Mouse (Mus musculus) CH12.LX (cell line): ENCODE measurements around the gene Tcl1b2. TPM values are rescaled to one million over a fixed set of nuclear protein-coding genes. Genes with fewer than 3 reads are reported as not detected.
"Not testable (repeated sequence)": the region's sequence is repeated elsewhere in the genome, so short reads cannot be mapped to it uniquely, and the experiment has no call there.

ENCODE experiments used
- DNase-seq: peaks from one replicate; pipeline ENCODE4 v3.0.0-alpha.2; 2013; ENCODE audit errors: extremely low read depth
- H3K27ac ChIP-seq: 2 replicates; pipeline ENCODE4 v1.5.1; 2012; ENCODE audit warnings: low read depth, mild to moderate bottlenecking, control low read depth, moderate library complexity; ENCODE audit not compliant: insufficient read depth
- H3K27me3 ChIP-seq: replicated peaks from 2 replicates; pipeline ENCODE3; 2012; ENCODE audit warnings: inconsistent platforms
- H3K36me3 ChIP-seq, 2 experiments: replicated peaks in 1 of 2; 2 replicates each; pipeline versions ENCODE3 to v1.6.1; 2012; ENCODE audit warnings: inconsistent platforms in 1 of 2, low read length in 1 of 2, mild to moderate bottlenecking in 1 of 2, mixed read lengths in 1 of 2, moderate library complexity in 1 of 2; ENCODE audit not compliant: control insufficient read depth in 1 of 2, insufficient read depth in 1 of 2
- H3K4me1 ChIP-seq, 2 experiments: 2 replicates each; pipeline ENCODE4 v1.6.1; 2012; ENCODE audit warnings: inconsistent platforms in 1 of 2, moderate library complexity in 1 of 2; ENCODE audit not compliant: insufficient read depth in 2 of 2, control insufficient read depth in 1 of 2
- H3K4me2 ChIP-seq: 2 replicates; pipeline ENCODE4 v1.6.1; 2012; ENCODE audit warnings: low read depth, mild to moderate bottlenecking, control low read depth; ENCODE audit not compliant: poor library complexity, insufficient read depth, severe bottlenecking
- H3K4me3 ChIP-seq, 3 experiments: fragments of 150-350 bp in 1 of 3; sonication (generic) in 1 of 3; replicated peaks in 1 of 3; 2 replicates each; pipeline versions ENCODE3 to v1.5.1; 2011 to 2012; ENCODE audit warnings: low read depth in 2 of 3, low read length in 2 of 3, mild to moderate bottlenecking in 2 of 3, moderate library complexity in 2 of 3, control low read depth in 1 of 3, improper control_type of control experiment in 1 of 3, inconsistent platforms in 1 of 3, mixed read lengths in 1 of 3; ENCODE audit not compliant: poor library complexity in 1 of 3
- H3K79me2 ChIP-seq: replicated peaks from 2 replicates; pipeline ENCODE4 v1.6.1; 2012; ENCODE audit warnings: mild to moderate bottlenecking, moderate library complexity; ENCODE audit not compliant: control insufficient read depth, poor library complexity, insufficient read depth, severe bottlenecking; ENCODE audit errors: extremely low read depth
- H3K9ac ChIP-seq: 2 replicates; pipeline ENCODE4 v1.6.1; 2012; ENCODE audit warnings: low read depth, mild to moderate bottlenecking, control low read depth, moderate library complexity; ENCODE audit not compliant: insufficient read depth
- H3K9me3 ChIP-seq: replicated peaks from 2 replicates; pipeline ENCODE3; 2012; ENCODE audit warnings: low read length, inconsistent platforms, mixed read lengths
- CTCF ChIP-seq, 2 experiments: IDR thresholded peaks in 1 of 2; conservative IDR thresholded peaks in 1 of 2; 2 replicates each; pipeline ENCODE4 v1.5.1; 2011 to 2012; ENCODE audit warnings: low read depth in 2 of 2, low read length in 2 of 2, improper control_type of control experiment in 1 of 2, inconsistent platforms in 1 of 2, mild to moderate bottlenecking in 1 of 2, moderate library complexity in 1 of 2
- EP300 ChIP-seq: IDR thresholded peaks from 2 replicates; pipeline ENCODE4 v1.6.1; 2011; ENCODE audit warnings: low read length, improper control_type of control experiment
- HCFC1 ChIP-seq: IDR thresholded peaks from 2 replicates; pipeline ENCODE4 v1.6.1; 2012; ENCODE audit warnings: low read depth, mild to moderate bottlenecking, inconsistent platforms, low read length, improper control_type of control experiment
- IRF4 ChIP-seq: IDR thresholded peaks from 2 replicates; pipeline ENCODE4 v1.6.1; 2014; ENCODE audit warnings: low read depth, mild to moderate bottlenecking, inconsistent platforms, low read length, improper control_type of control experiment
- JUN ChIP-seq: IDR thresholded peaks from 2 replicates; pipeline ENCODE4 v1.6.1; 2011; ENCODE audit warnings: low read depth, mild to moderate bottlenecking, low read length, improper control_type of control experiment, moderate library complexity; ENCODE audit not compliant: insufficient read depth
- MAFK ChIP-seq: IDR thresholded peaks from 2 replicates; pipeline ENCODE4 v1.6.1; 2011; ENCODE audit warnings: low read length, improper control_type of control experiment; ENCODE audit not compliant: insufficient replicate concordance
- MAX ChIP-seq: IDR thresholded peaks from 2 replicates; pipeline ENCODE4 v1.6.1; 2011; ENCODE audit warnings: low read length, improper control_type of control experiment
- MAZ ChIP-seq: IDR thresholded peaks from 2 replicates; pipeline ENCODE4 v1.6.1; 2012; ENCODE audit warnings: low read depth, mild to moderate bottlenecking, inconsistent platforms, low read length, improper control_type of control experiment, moderate library complexity
- MXI1 ChIP-seq: IDR thresholded peaks from 2 replicates; pipeline ENCODE4 v1.6.1; 2011; ENCODE audit warnings: mild to moderate bottlenecking, low read depth, low read length, improper control_type of control experiment
- POLR2A ChIP-seq: IDR thresholded peaks from 2 replicates; pipeline ENCODE4 v1.6.1; 2011; ENCODE audit warnings: low read depth, mild to moderate bottlenecking, improper control_type of control experiment, low read length
- RCOR1 ChIP-seq: conservative IDR thresholded peaks from 2 replicates; pipeline ENCODE4 v1.6.1; 2012; ENCODE audit warnings: low read depth, mild to moderate bottlenecking, inconsistent platforms, low read length, improper control_type of control experiment
- SMC3 ChIP-seq: IDR thresholded peaks from 2 replicates; pipeline ENCODE4 v1.6.1; 2011; ENCODE audit warnings: low read depth, low read length, improper control_type of control experiment
- TBP ChIP-seq: conservative IDR thresholded peaks from 2 replicates; pipeline ENCODE4 v1.6.1; 2011; ENCODE audit warnings: low read depth, low read length, improper control_type of control experiment
- USF1 ChIP-seq: IDR thresholded peaks from 2 replicates; pipeline ENCODE4 v1.6.1; 2014; ENCODE audit warnings: low read depth, mild to moderate bottlenecking, inconsistent platforms, low read length, improper control_type of control experiment
- ZMIZ1 ChIP-seq: IDR thresholded peaks from 2 replicates; pipeline ENCODE4 v1.6.1; 2012; ENCODE audit warnings: low read depth, mild to moderate bottlenecking, inconsistent platforms, low read length, improper control_type of control experiment
- dilution Hi-C: fragments of 300-500 bp; cut with MboI; formaldehyde crosslinking; loops from 2 replicates; pipeline ENCODE4 v1.14.3; 2020; ENCODE audit warnings: low sequenced_read_pairs; ENCODE audit not compliant: extremely low pct_unique_long_range_greater_than_20kb, extremely low pct_ligation_motif_present
- in situ Hi-C: fragments of 300-500 bp; cut with MboI; formaldehyde crosslinking; loops from 3 replicates; pipeline ENCODE4 v1.14.3; 2019; ENCODE audit warnings: low sequenced_read_pairs, low pct_ligation_motif_present, low pct_unique_long_range_greater_than_20kb, mixed read lengths
- polyA plus RNA-seq: library from polyadenylated mRNA; unstranded; fragments of >175 nt; gene quantifications from 2 replicates; pipeline ENCODE4 v1.2.1, GENCODE M21; 2012; ENCODE audit warnings: low read depth; ENCODE audit not compliant: insufficient read length
- total RNA-seq, 2 experiments: library from RNA; depleted of rRNA; stranded (reverse); fragments of 300-350 nt in 1 of 2; fragments of >200 nt in 1 of 2; gene quantifications; 2 replicates each; pipeline ENCODE4 v1.2.3; 2012 to 2014

Gene Tcl1b2
- total and polyA plus RNA-seq, 3 experiments: not detected

- H3K36me3 ChIP-seq: no peaks in the 10 kb centered on the region
- dilution Hi-C loops (no loop called here), in situ Hi-C loops (no loop called here)
- no peak overlapping the region for H3K9ac ChIP-seq
- no peak for TF ChIP-seq CTCF (conservative IDR thresholded peaks at IDR 0.05 in 1 of 2, IDR thresholded peaks at IDR 0.05 in 1 of 2; ENCODE audit: low read depth in 2 of 2, low read length in 2 of 2)
- no peak for TF ChIP-seq HCFC1
- TF ChIP-seq, all 38 proteins: peak for 0
- Histone ChIP-seq H3K9me3 (no peaks in the 10 kb centered on the region), H3K79me2 (no peaks in the 10 kb centered on the region), H3K4me2 (no peak overlapping the region), H3K4me3 (no peak overlapping the region), H3K27me3 (peaks cover 41% of the 10 kb centered on the region), H3K4me1 (no peaks in the 10 kb centered on the region), H3K27ac (no peak overlapping the region)
- DNase-seq: no peak
Observed at GRCm38 (mm10) chr12:105166734-105167133, 20.9 kb downstream of the Tcl1b2 start.

DNA sequence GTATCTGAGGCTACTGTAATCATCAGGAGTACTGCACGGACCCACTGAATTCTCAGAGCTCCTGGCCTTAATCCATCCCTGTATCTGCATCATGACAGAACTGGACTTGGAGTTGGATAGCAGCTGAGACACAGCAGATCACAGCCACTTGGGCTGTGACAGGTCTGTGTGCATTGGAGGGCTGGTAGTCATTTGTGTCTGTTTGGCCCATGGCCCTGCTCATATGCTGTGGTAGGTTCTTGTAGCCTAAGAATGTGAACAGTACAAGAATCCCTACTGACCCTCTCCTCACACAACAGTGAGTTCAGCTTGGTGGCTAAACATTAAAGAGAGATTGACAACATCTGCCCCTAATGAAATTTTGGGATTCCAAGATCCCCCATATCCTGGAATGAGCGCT, 27.6 kb downstream of the Tcl1b2 start:
- no peak overlapping the region for H3K4me3 ChIP-seq
- no peak overlapping the region for H3K9ac ChIP-seq
- H3K9me3 ChIP-seq: no peaks in the 10 kb centered on the region
- TF ChIP-seq IRF4 (no peak), MAX (no peak), TBP (no peak), EP300 (no peak), USF1 (no peak), JUN (no peak), MAZ (no peak), RCOR1 (no peak), MXI1 (no peak), POLR2A (no peak), MAFK (no peak), CTCF (conservative IDR thresholded peaks at IDR 0.05 in 1 of 2, IDR thresholded peaks at IDR 0.05 in 1 of 2; ENCODE audit: low read depth in 2 of 2, low read length in 2 of 2) (no peak), SMC3 (no peak), ZMIZ1 (no peak)
- no peak overlapping the region for H3K27ac ChIP-seq
- dilution Hi-C loops: no loop called here
- H3K79me2 ChIP-seq: no peaks in the 10 kb centered on the region
- H3K4me1 ChIP-seq: no peaks in the 10 kb centered on the region
- DNase-seq: no peak
- peaks cover 52% of the 10 kb centered on the region for H3K27me3 ChIP-seq
- H3K36me3 ChIP-seq: no peaks in the 10 kb centered on the region
- in situ Hi-C loops: no loop called here
- no peak overlapping the region for H3K4me2 ChIP-seq

- H3K9ac ChIP-seq, H3K4me1 ChIP-seq, dilution Hi-C loops, H3K36me3 ChIP-seq, H3K4me2 ChIP-seq, DNase-seq, H3K27ac ChIP-seq, H3K4me3 ChIP-seq, in situ Hi-C loops, H3K79me2 ChIP-seq, H3K9me3 ChIP-seq: not testable (repeated sequence)
- peak in 1 of 2 experiments; percentile 23; a peak in 2 of 4 replicates for TF ChIP-seq CTCF (conservative IDR thresholded peaks at IDR 0.05 in 1 of 2, IDR thresholded peaks at IDR 0.05 in 1 of 2; ENCODE audit: low read depth in 2 of 2, low read length in 2 of 2)
- peaks cover 49% of the 10 kb centered on the region for H3K27me3 ChIP-seq
Observed at GRCm38 (mm10) chr12:105174318-105174717, 28.5 kb downstream of the Tcl1b2 start.

GRCm38 (mm10) chr12:105176044-105176443, 30.2 kb downstream of the Tcl1b2 start, which contains the start of gene Tcl1b5:
TSS of gene Tcl1b5 (plus strand) at chr12:105176344.
- DNase-seq, H3K9me3 ChIP-seq, in situ Hi-C loops, H3K4me3 ChIP-seq, dilution Hi-C loops, H3K9ac ChIP-seq, H3K4me1 ChIP-seq, H3K79me2 ChIP-seq, H3K36me3 ChIP-seq, H3K4me2 ChIP-seq, H3K27ac ChIP-seq: not testable (repeated sequence)
- H3K27me3 ChIP-seq: peaks cover 38% of the 10 kb centered on the region
